Mouse (Mus musculus): ENCODE measurements around the gene Nrxn2.

GRCm38 (mm10) chr19:6424137-6424881, 5.8 kb downstream of the Nrxn2 start:
- TF ChIP-seq CTCF (conservative IDR thresholded peaks at IDR 0.05; ENCODE audit: low read length) (no peak), NANOG (IDR thresholded peaks at IDR 0.05; ENCODE audit: borderline replicate concordance, low read length) (no peak)

Measured in E14TG2a.4 (cell line).